Mouse (Mus musculus) stomach, postnatal 0 days (tissue): ENCODE measurements at regions not wholly inside any gene's neighbourhood (a gene's known extent, or its start where the extent isn't known, plus 50 kb on each side); places are given as distances from the start of the nearest gene placed in this dataset.

Source experiments
- ATAC-seq: fragments of 200-750 bp; cut with Nextera tagmentation; 2 replicates; pipeline ENCODE4 v1.8.0; 2017; ENCODE audit not compliant: low FRiP score, low TSS enrichment
- DNase-seq: peaks from one replicate; pipeline ENCODE4 v3.0.0-alpha.2; 2016; ENCODE audit warnings: low spot score
- H3K27ac ChIP-seq: fragments of 300-500 bp; sonication (generic); replicated peaks from 2 replicates; pipeline ENCODE4 v1.5.1; 2014; ENCODE audit warnings: mild to moderate bottlenecking, control low read depth
- H3K27me3 ChIP-seq: fragments of 300-500 bp; sonication (generic); 2 replicates; pipeline ENCODE4 v1.6.1; 2014; ENCODE audit warnings: low read length; ENCODE audit not compliant: control insufficient read depth, insufficient read depth
- H3K36me3 ChIP-seq: fragments of 300-500 bp; sonication (generic); 2 replicates; pipeline ENCODE4 v1.6.1; 2014; ENCODE audit warnings: low read length, mixed read lengths; ENCODE audit not compliant: control insufficient read depth, insufficient read depth
- H3K4me1 ChIP-seq: fragments of 300-500 bp; sonication (generic); replicated peaks from 2 replicates; pipeline ENCODE4 v1.6.1; 2014; ENCODE audit warnings: antibody characterized with exemption; ENCODE audit not compliant: control insufficient read depth, insufficient read depth
- H3K4me2 ChIP-seq: fragments of 300-500 bp; sonication (generic); replicated peaks from 2 replicates; pipeline ENCODE4 v1.6.1; 2014; ENCODE audit warnings: low read depth, mild to moderate bottlenecking, control low read depth, moderate library complexity
- H3K4me3 ChIP-seq: fragments of 300-500 bp; sonication (generic); 2 replicates; pipeline ENCODE4 v1.5.1; 2014; ENCODE audit warnings: low read depth, low read length, control low read depth
- H3K9ac ChIP-seq: fragments of 300-500 bp; sonication (generic); 2 replicates; pipeline ENCODE4 v1.6.1; 2014; ENCODE audit warnings: mild to moderate bottlenecking, low read length, control low read depth, mixed read lengths
- H3K9me3 ChIP-seq: fragments of 300-500 bp; sonication (generic); 2 replicates; pipeline ENCODE4 v1.6.1; 2016; ENCODE audit warnings: low read length; ENCODE audit not compliant: control insufficient read depth
- CTCF ChIP-seq: IDR thresholded peaks from 2 replicates; pipeline ENCODE4 v1.5.1; 2016; ENCODE audit warnings: antibody characterized with exemption, low read depth, mild to moderate bottlenecking, moderate library complexity
- EP300 ChIP-seq: optimal IDR thresholded peaks from 2 replicates; pipeline ENCODE3; 2016; ENCODE audit warnings: antibody characterized with exemption
- WGBS: fragments of 180-500 bp; shearing (Covaris S2); extraction: QIAGEN DNeasy Blood & Tissue Kit; methylation state at CpG from one replicate; pipeline ENCODE4 v1.1.7; 2014; 5-methylcytosine and 5-hydroxymethylcytosine counted together

DNA sequence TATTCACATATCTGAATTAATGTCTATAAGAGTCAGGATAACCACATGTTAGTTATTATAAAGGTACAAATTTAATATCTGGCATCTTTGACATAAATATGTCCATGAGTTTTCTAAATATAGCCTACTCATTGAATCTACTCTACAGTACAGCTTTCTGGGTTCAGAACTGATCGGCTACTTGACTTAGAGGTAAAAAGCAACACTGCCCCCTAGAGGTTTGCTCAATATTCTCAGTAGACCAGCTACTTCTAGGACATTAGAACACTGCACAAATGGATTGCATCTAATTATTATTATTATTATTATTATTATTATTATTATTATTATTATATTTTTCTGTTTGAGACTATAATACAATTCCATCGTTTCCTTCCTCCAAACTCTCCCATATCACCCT is 418.8 kb upstream of the Tpm3-rs7 start:
- 24% methylated on average over 2 of the region's 2 CpGs for WGBS
- Histone ChIP-seq H3K9me3 (no peaks in the 10 kb centered on the region), H3K4me1 (no peaks in the 10 kb centered on the region), H3K36me3 (no peaks in the 10 kb centered on the region), H3K27me3 (no peaks in the 10 kb centered on the region), H3K9ac (no peak overlapping the region), H3K27ac (no peak overlapping the region), H3K4me2 (no peak overlapping the region), H3K4me3 (no peak overlapping the region)
- no peak for DNase-seq
- ATAC-seq: no peak
- TF ChIP-seq CTCF (peak; percentile 64), EP300 (no peak)

DNA sequence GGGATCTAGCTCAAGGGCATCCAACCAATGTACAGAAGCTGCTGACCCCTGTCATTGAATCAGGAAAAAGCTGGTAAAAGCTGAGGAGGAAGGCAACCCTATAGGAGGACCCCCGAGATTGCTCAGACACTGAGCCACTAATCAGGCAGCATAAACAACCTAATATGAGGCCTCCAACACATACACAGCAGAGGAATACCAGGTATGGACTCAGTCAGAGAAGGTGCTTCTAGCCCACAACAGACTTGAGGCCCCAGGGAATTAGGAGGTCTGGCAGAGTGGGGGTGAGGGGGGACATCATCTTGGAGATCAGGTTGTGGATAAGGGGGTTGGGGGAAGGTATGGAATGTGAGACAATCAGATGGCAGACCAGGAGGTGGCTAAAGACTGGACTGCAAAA is 413.2 kb upstream of the Tpm3-rs7 start:
- Histone ChIP-seq H3K4me3 (no peak overlapping the region), H3K36me3 (no peaks in the 10 kb centered on the region), H3K9me3 (no peaks in the 10 kb centered on the region), H3K4me2 (no peak overlapping the region), H3K9ac (no peak overlapping the region), H3K27ac (no peak overlapping the region), H3K4me1 (no peaks in the 10 kb centered on the region), H3K27me3 (no peaks in the 10 kb centered on the region)
- WGBS: 71% methylated on average over 1 of the region's 1 CpGs
- DNase-seq: no peak
- no peak for ATAC-seq
- no peak for TF ChIP-seq EP300
- no peak for TF ChIP-seq CTCF

DNA sequence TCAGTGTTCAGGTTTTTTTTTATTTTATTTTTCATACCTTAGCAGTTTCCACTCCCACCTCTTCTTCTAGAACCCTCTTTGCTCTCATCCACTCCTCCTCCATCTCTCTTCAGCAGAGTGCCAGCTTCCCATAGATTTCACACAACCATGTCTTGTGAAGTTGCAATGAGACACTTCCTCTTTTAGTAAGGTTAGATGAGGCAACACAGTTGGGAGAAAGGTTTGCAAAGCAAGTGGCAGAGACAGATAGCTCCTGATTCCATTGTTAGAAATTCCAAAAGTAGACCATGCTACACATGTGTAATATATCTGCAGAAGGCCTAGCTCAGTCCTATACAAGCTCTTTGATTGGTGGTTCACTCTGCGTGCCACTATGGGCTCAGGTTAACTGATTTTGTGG is 397.3 kb upstream of the Tpm3-rs7 start:
- no peak overlapping the region for H3K9ac ChIP-seq
- no peak for DNase-seq
- no peaks in the 10 kb centered on the region for H3K27me3 ChIP-seq
- TF ChIP-seq EP300: no peak
- no peak for TF ChIP-seq CTCF
- WGBS: 94% methylated on average over 1 of the region's 1 CpGs
- no peaks in the 10 kb centered on the region for H3K9me3 ChIP-seq
- ATAC-seq: no peak
- no peak overlapping the region for H3K4me3 ChIP-seq
- H3K4me2 ChIP-seq: no peak overlapping the region
- H3K36me3 ChIP-seq: no peaks in the 10 kb centered on the region
- H3K4me1 ChIP-seq: no peaks in the 10 kb centered on the region
- no peak overlapping the region for H3K27ac ChIP-seq
